Mouse (Mus musculus): ENCODE results near the gene Ovca2. TPM values are rescaled to one million over a fixed set of nuclear protein-coding genes. Genes with fewer than 3 reads are reported as not detected.
A peak's percentile ranks its signal among the peaks of the same experiment; 100 is the strongest.

Gene Ovca2
- polyA plus RNA-seq (2012; rRNA removed) = 16.0 and 19.9 TPM in 2 replicates

- peak; percentile 80 for DNase-seq (ENCODE audit: low spot score)
These were observed at the start of gene Ovca2 for GRCm38 (mm10) chr11:75178672-75179208. Ovca2 (minus strand) TSS chr11:75178835.

GRCm38 (mm10) chr11:75227632-75228031 lies 49.0 kb upstream of the Ovca2 start:
- DNase-seq (ENCODE audit: low spot score) = no peak

GRCm38 (mm10) chr11:75224835-75225234 lies 46.2 kb upstream of the Ovca2 start:
- DNase-seq (ENCODE audit: low spot score) = no peak

- no peak for DNase-seq (ENCODE audit: low spot score)
These were observed 45.4 kb upstream of the Ovca2 start for GRCm38 (mm10) chr11:75224062-75224461.

- no peak for DNase-seq (ENCODE audit: low spot score)
These were observed 42.0 kb upstream of the Ovca2 start for GRCm38 (mm10) chr11:75220517-75221145.

- no peak for DNase-seq (ENCODE audit: low spot score)
These were observed 41.5 kb upstream of the Ovca2 start for GRCm38 (mm10) chr11:75220115-75220514.

GRCm38 (mm10) chr11:75214081-75214950 lies 35.7 kb upstream of the Ovca2 start:
- no peak for DNase-seq (ENCODE audit: low spot score)

GRCm38 (mm10) chr11:75213372-75214080 lies 34.9 kb upstream of the Ovca2 start:
- DNase-seq (ENCODE audit: low spot score) = peak; percentile 59

- DNase-seq (ENCODE audit: low spot score) = no peak
These were observed 34.2 kb upstream of the Ovca2 start for GRCm38 (mm10) chr11:75212876-75213275.

- DNase-seq (ENCODE audit: low spot score) = no peak
These were observed 33.5 kb upstream of the Ovca2 start for GRCm38 (mm10) chr11:75212031-75212667.

GRCm38 (mm10) chr11:75210755-75211154 lies 32.1 kb upstream of the Ovca2 start:
- no peak for DNase-seq (ENCODE audit: low spot score)

- no peak for DNase-seq (ENCODE audit: low spot score)
These were observed 31.5 kb upstream of the Ovca2 start for GRCm38 (mm10) chr11:75210093-75210492.

- DNase-seq (ENCODE audit: low spot score) = no peak
These were observed 30.7 kb upstream of the Ovca2 start for GRCm38 (mm10) chr11:75209363-75209762.

GRCm38 (mm10) chr11:75206347-75206746 lies 27.7 kb upstream of the Ovca2 start:
- no peak for DNase-seq (ENCODE audit: low spot score)

GRCm38 (mm10) chr11:75204472-75204871 lies 25.8 kb upstream of the Ovca2 start:
- DNase-seq (ENCODE audit: low spot score) = no peak

- DNase-seq (ENCODE audit: low spot score) = no peak
These were observed 25.3 kb upstream of the Ovca2 start for GRCm38 (mm10) chr11:75203926-75204325.

GRCm38 (mm10) chr11:75201721-75202120 lies 23.1 kb upstream of the Ovca2 start:
- DNase-seq (ENCODE audit: low spot score) = no peak

- DNase-seq (ENCODE audit: low spot score) = no peak
These were observed 22.3 kb upstream of the Ovca2 start for GRCm38 (mm10) chr11:75200935-75201334.

GRCm38 (mm10) chr11:75199951-75200350 lies 21.3 kb upstream of the Ovca2 start:
- no peak for DNase-seq (ENCODE audit: low spot score)

GRCm38 (mm10) chr11:75198792-75199191 lies 20.2 kb upstream of the Ovca2 start:
- no peak for DNase-seq (ENCODE audit: low spot score)

GRCm38 (mm10) chr11:75197956-75198355 lies 19.3 kb upstream of the Ovca2 start:
- no peak for DNase-seq (ENCODE audit: low spot score)

- no peak for DNase-seq (ENCODE audit: low spot score)
These were observed 17.5 kb upstream of the Ovca2 start for GRCm38 (mm10) chr11:75196131-75196530.

Measured in urinary bladder, adult 2 months (tissue).